Mouse (Mus musculus): Measurements from ENCODE around the gene 4930513O06Rik. TPM values are rescaled to one million over a fixed set of nuclear protein-coding genes. Genes with fewer than 3 reads are reported as not detected.

Gene 4930513O06Rik
- total and polyA plus RNA-seq, 2 experiments from 2014 or later, result not detected

DNA sequence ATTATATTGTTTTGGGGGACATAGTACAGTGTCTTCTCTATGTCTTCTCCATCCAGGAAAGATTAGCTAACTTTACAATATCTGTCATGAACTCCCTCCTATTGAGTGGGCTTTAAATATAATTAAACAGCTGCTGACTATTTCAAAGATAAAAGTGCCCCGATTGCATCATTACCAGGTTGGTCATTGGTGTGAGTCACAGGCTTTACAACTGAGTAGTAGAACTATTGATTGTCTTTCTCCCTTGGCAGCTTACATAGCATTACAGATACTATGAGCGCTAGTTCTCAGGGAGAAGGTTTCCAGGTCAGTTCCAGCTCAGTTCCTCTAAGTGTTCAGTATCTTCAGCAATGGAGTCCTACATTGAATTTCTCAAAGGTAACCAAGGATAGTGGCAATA, 7.5 kb upstream of the 4930513O06Rik start:
- Histone ChIP-seq H3K9ac (no peak overlapping the region), H3K27ac (ENCODE audit: low read depth, low read length) (no peak overlapping the region), H3K36me3 (ENCODE audit: insufficient read depth) (no peaks in the 10 kb centered on the region), H3K4me2 (ENCODE audit: low read depth) (no peak overlapping the region), H3K9me3 (ENCODE audit: low read length) (no peaks in the 10 kb centered on the region), H3K27me3 (ENCODE audit: insufficient read depth, low read length) (no peaks in the 10 kb centered on the region), H3K4me3 (ENCODE audit: low read depth, low read length) (no peak overlapping the region), H3K4me1 (ENCODE audit: insufficient read depth) (no peaks in the 10 kb centered on the region)
- TF ChIP-seq CTCF (IDR thresholded peaks at IDR 0.05; ENCODE audit: low read depth), result no peak
- WGBS, result 96% methylated on average over 2 of the region's 2 CpGs
- no peak for ATAC-seq
- DNase-seq, result no peak

GRCm38 (mm10) chrX:139085077-139085476, 966 bp upstream of the 4930513O06Rik start, which contains the start of gene Serpina7:
Serpina7 (minus strand) TSS chrX:139085236.
- no peaks in the 10 kb centered on the region for H3K27me3 ChIP-seq (ENCODE audit: insufficient read depth, low read length)
- DNase-seq, result no peak
- H3K36me3 ChIP-seq (ENCODE audit: insufficient read depth), result no peaks in the 10 kb centered on the region
- no peak for TF ChIP-seq CTCF (IDR thresholded peaks at IDR 0.05; ENCODE audit: low read depth)
- no peak within 1 kb of the TSS for H3K27ac ChIP-seq (ENCODE audit: low read depth, low read length)
- H3K4me1 ChIP-seq (ENCODE audit: insufficient read depth), result no peaks in the 10 kb centered on the region
- ATAC-seq, result no peak
- H3K9ac ChIP-seq, result no peak within 1 kb of the TSS
- H3K9me3 ChIP-seq (ENCODE audit: low read length), result no peaks in the 10 kb centered on the region
- no peak within 1 kb of the TSS for H3K4me2 ChIP-seq (ENCODE audit: low read depth)
- H3K4me3 ChIP-seq (ENCODE audit: low read depth, low read length), result no peak within 1 kb of the TSS

- Histone ChIP-seq H3K9ac (no peak overlapping the region), H3K27ac (ENCODE audit: low read depth, low read length) (no peak overlapping the region), H3K9me3 (ENCODE audit: low read length) (no peaks in the 10 kb centered on the region), H3K4me2 (ENCODE audit: low read depth) (no peak overlapping the region), H3K36me3 (ENCODE audit: insufficient read depth) (no peaks in the 10 kb centered on the region), H3K4me3 (ENCODE audit: low read depth, low read length) (no peak overlapping the region), H3K27me3 (ENCODE audit: insufficient read depth, low read length) (no peaks in the 10 kb centered on the region), H3K4me1 (ENCODE audit: insufficient read depth) (no peaks in the 10 kb centered on the region)
- ATAC-seq, result no peak
- TF ChIP-seq CTCF (IDR thresholded peaks at IDR 0.05; ENCODE audit: low read depth), result no peak
- DNase-seq, result no peak
- WGBS, result 50% methylated on average over 1 of the region's 1 CpGs
Observed at GRCm38 (mm10) chrX:139097197-139097596, 11.2 kb downstream of the 4930513O06Rik start.

DNA sequence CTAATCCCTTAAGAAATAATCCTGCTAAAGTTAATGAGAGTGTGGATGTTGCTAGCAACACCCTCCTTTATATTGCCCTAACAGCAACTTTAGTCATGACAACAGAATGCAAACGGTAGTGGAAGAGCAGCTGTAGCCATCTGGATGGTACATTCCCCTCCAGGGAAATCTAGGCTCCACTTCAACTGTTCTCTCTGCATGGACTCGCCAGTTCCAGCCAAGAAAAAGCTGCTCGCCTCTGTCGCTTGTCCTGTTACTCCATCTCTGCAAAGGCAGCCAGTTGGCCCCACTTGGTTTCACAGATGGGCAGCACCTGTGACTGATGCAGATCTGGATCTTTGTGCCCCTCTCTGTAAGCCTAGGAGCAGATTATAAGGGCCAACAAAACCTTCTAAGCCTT, 48.0 kb downstream of the 4930513O06Rik start:
- 37% methylated on average over 4 of the region's 4 CpGs for WGBS
- H3K9ac ChIP-seq, result no peak overlapping the region
- no peak overlapping the region for H3K4me3 ChIP-seq (ENCODE audit: low read depth, low read length)
- ATAC-seq, result 0 out of 2 replicates have a peak, but pooled peaks have one; percentile 20
- peak; percentile 0 for DNase-seq
- no peak for TF ChIP-seq CTCF (IDR thresholded peaks at IDR 0.05; ENCODE audit: low read depth)
- H3K27me3 ChIP-seq (ENCODE audit: insufficient read depth, low read length), result no peaks in the 10 kb centered on the region
- H3K9me3 ChIP-seq (ENCODE audit: low read length), result no peaks in the 10 kb centered on the region
- no peak overlapping the region for H3K4me2 ChIP-seq (ENCODE audit: low read depth)
- no peaks in the 10 kb centered on the region for H3K4me1 ChIP-seq (ENCODE audit: insufficient read depth)
- no peak overlapping the region for H3K27ac ChIP-seq (ENCODE audit: low read depth, low read length)
- H3K36me3 ChIP-seq (ENCODE audit: insufficient read depth), result no peaks in the 10 kb centered on the region

Other genes starting within 250 kb of the 4930513O06Rik start
- 0.23 and 0.76 TPM in 2 replicates for gene Nrk, start 171.8 kb upstream of the 4930513O06Rik start, total RNA-seq (2014; rRNA removed)
- 0.13 and 0.29 TPM in 2 replicates for gene Nrk, start 171.8 kb upstream of the 4930513O06Rik start, polyA plus RNA-seq (2015; fragmentation: Nextera tagmentation; extraction: Ambion mirVana)
- gene Serpina7, start 1.0 kb upstream of the 4930513O06Rik start, total RNA-seq (2014; rRNA removed), result 0.10 TPM in 1 of 2 replicates, not detected in the other
- not detected in 2 replicates for gene Serpina7, start 1.0 kb upstream of the 4930513O06Rik start, polyA plus RNA-seq (2015; fragmentation: Nextera tagmentation; extraction: Ambion mirVana)
- not detected in 2 replicates for gene 4933428M09Rik, start 93.0 kb downstream of the 4930513O06Rik start, total RNA-seq (2014; rRNA removed)
- gene 4933428M09Rik, start 93.0 kb downstream of the 4930513O06Rik start, polyA plus RNA-seq (2015; fragmentation: Nextera tagmentation; extraction: Ambion mirVana), result not detected in 2 replicates
- 4.3 and 6.5 TPM in 2 replicates for gene Mum1l1, start 123.8 kb downstream of the 4930513O06Rik start, total RNA-seq (2014; rRNA removed)
- gene Mum1l1, start 123.8 kb downstream of the 4930513O06Rik start, polyA plus RNA-seq (2015; fragmentation: Nextera tagmentation; extraction: Ambion mirVana), result 4.9 and 5.4 TPM in 2 replicates
- not detected in 2 replicates for gene Trap1a, start 247.4 kb downstream of the 4930513O06Rik start, total RNA-seq (2014; rRNA removed)
- gene Trap1a, start 247.4 kb downstream of the 4930513O06Rik start, polyA plus RNA-seq (2015; fragmentation: Nextera tagmentation; extraction: Ambion mirVana), result not detected in 2 replicates